Mouse (Mus musculus): ENCODE results near the gene Mpnd. TPM values are rescaled to one million over a fixed set of nuclear protein-coding genes. Genes with fewer than 3 reads are reported as not detected.
"Not testable (repeated sequence)": the region's sequence is repeated elsewhere in the genome, so short reads cannot be mapped to it uniquely, and the experiment has no call there.

The Mpnd gene
- total RNA-seq, 2 experiments from 2014 or later: 31.6 to 36.9 TPM

- no peak for DNase-seq
These were observed 33.2 kb downstream of the Mpnd start for GRCm38 (mm10) chr17:56038583-56039261.

GRCm38 (mm10) chr17:56039345-56039744, 33.8 kb downstream of the Mpnd start:
- no peak for DNase-seq

GRCm38 (mm10) chr17:56040030-56040856, 34.7 kb downstream of the Mpnd start, which contains the start of gene Chaf1a:
Gene Chaf1a, plus strand, starts transcription at chr17:56040439.
- DNase-seq: peak; percentile 96

- DNase-seq: no peak
These were observed 35.3 kb downstream of the Mpnd start for GRCm38 (mm10) chr17:56040857-56041163.

- no peak for DNase-seq
These were observed 45.9 kb downstream of the Mpnd start for GRCm38 (mm10) chr17:56051369-56051768.

GRCm38 (mm10) chr17:56054938-56055337, 49.4 kb downstream of the Mpnd start:
- no peak for DNase-seq

- DNase-seq: no peak
These were observed 50.6 kb downstream of the Mpnd start for GRCm38 (mm10) chr17:56055945-56056678.

GRCm38 (mm10) chr17:56057381-56058120, 52.0 kb downstream of the Mpnd start:
- no peak for DNase-seq

GRCm38 (mm10) chr17:56062081-56062480, 56.6 kb downstream of the Mpnd start:
- no peak for DNase-seq

- not testable (repeated sequence) for DNase-seq
These were observed 60.2 kb downstream of the Mpnd start for GRCm38 (mm10) chr17:56065715-56066114.

Other genes starting within 250 kb of the Mpnd start
- 1 to 10 TPM; 4.2 to 5.1 TPM for gene Zfp119a, start 126.8 kb upstream of the Mpnd start, total RNA-seq (2021)
- 1 to 10 TPM; 3.6 to 4.5 TPM for gene Zfp959, start 113.6 kb upstream of the Mpnd start, total RNA-seq (2021)
- gene Zfp119b, start 56.2 kb upstream of the Mpnd start, total RNA-seq (2021): 1 to 10 TPM; 3.5 to 4.0 TPM
- 1 to 10 TPM in 1 of 2 experiments, under 1 TPM in 1; 0.75 to 1.6 TPM for gene Ebi3, start 53.1 kb upstream of the Mpnd start, total RNA-seq (2021)
- gene Yju2, start 46.6 kb upstream of the Mpnd start, total RNA-seq (2021): 10 to 100 TPM; 11.1 to 11.6 TPM
- 1 to 10 TPM in 1 of 2 experiments, under 1 TPM in 1; 0.87 to 1.2 TPM for gene Shd, start 35.2 kb upstream of the Mpnd start, total RNA-seq (2021)
- 1 to 10 TPM in 1 of 2 experiments, under 1 TPM in 1; 0.49 to 1.0 TPM for gene Fsd1, start 19.2 kb upstream of the Mpnd start, total RNA-seq (2021)
- gene Stap2, start 127 bp upstream of the Mpnd start, total RNA-seq (2021): 1 to 10 TPM; 4.7 to 8.1 TPM
- gene Sh3gl1, start 30.9 kb downstream of the Mpnd start, total RNA-seq (2021): 10 to 100 TPM; 25.7 to 35.0 TPM
- gene Chaf1a, start 34.7 kb downstream of the Mpnd start, total RNA-seq (2021): 1 to 10 TPM; 3.6 to 8.7 TPM
- 10 to 100 TPM; 37.8 to 39.0 TPM for gene Ubxn6, start 69.3 kb downstream of the Mpnd start, total RNA-seq (2021)
- gene Hdgfl2, start 73.9 kb downstream of the Mpnd start, total RNA-seq (2021): 10 to 100 TPM; 37.7 to 45.7 TPM
- 100 to 1,000 TPM in 1 of 2 experiments, 10 to 100 TPM in 1; 75.2 to 106 TPM for gene Plin4, start 104.1 kb downstream of the Mpnd start, total RNA-seq (2021)
- 10 to 100 TPM; 19.2 to 19.9 TPM for gene Plin5, start 111.9 kb downstream of the Mpnd start, total RNA-seq (2021)
- 1 to 10 TPM; 1.4 to 3.1 TPM for gene Lrg1, start 116.3 kb downstream of the Mpnd start, total RNA-seq (2021)
- gene Sema6b, start 134.6 kb downstream of the Mpnd start, total RNA-seq (2021): 10 to 100 TPM; 14.4 to 14.7 TPM
- 1 to 10 TPM; 5.0 to 5.3 TPM for gene Tnfaip8l1, start 156.8 kb downstream of the Mpnd start, total RNA-seq (2021)
- gene Mydgf, start 178.2 kb downstream of the Mpnd start, total RNA-seq (2021): 10 to 100 TPM; 28.8 to 36.5 TPM
- 10 to 100 TPM; 21.7 to 24.3 TPM for gene Dpp9, start 213.2 kb downstream of the Mpnd start, total RNA-seq (2021)

Measured in gastrocnemius, postnatal 10 days (tissue).